Mouse (Mus musculus) brain, embryonic 14.5 days (tissue): ENCODE results near the gene Med9. TPM values are rescaled to one million over a fixed set of nuclear protein-coding genes. Genes with fewer than 3 reads are reported as not detected.

Experiments used
- DNase-seq: peaks from one replicate; pipeline ENCODE4 v3.0.0-alpha.2; 2011; ENCODE audit warnings: low read depth
- CTCF ChIP-seq: fragments of 200-500 bp; IDR thresholded peaks from 2 replicates; pipeline ENCODE4 v1.5.1; 2012; ENCODE audit warnings: inconsistent platforms, mild to moderate bottlenecking, moderate library complexity, borderline replicate concordance; ENCODE audit not compliant: insufficient read depth, insufficient read length; ENCODE audit errors: extremely low read depth
- POLR2A ChIP-seq: fragments of 200-500 bp; IDR thresholded peaks from 2 replicates; pipeline ENCODE4 v1.6.1; 2012; ENCODE audit warnings: mild to moderate bottlenecking, inconsistent platforms, borderline replicate concordance; ENCODE audit not compliant: poor library complexity, insufficient read depth, insufficient read length, severe bottlenecking; ENCODE audit errors: extremely low read depth
- polyA plus RNA-seq: library from polyadenylated mRNA; depleted of rRNA; stranded (reverse); fragments of >200 nt; gene quantifications from 2 replicates; pipeline ENCODE4 v1.2.3, GENCODE M21; 2012; rRNA removed

Gene Med9
- polyA plus RNA-seq, 1 experiment: 21.9 TPM

- peak; percentile 60 for DNase-seq
- no peak for TF ChIP-seq CTCF
- TF ChIP-seq POLR2A: no peak
Measured at GRCm38 (mm10) chr11:60009451-60009850, 61.4 kb downstream of the Med9 start.

GRCm38 (mm10) chr11:60011516-60011915, 63.5 kb downstream of the Med9 start:
- DNase-seq: peak; percentile 24
- TF ChIP-seq POLR2A (no peak), CTCF (no peak)

Other genes with a start within 250 kb of the Med9 start
- gene Pld6, start 160.6 kb upstream of the Med9 start, polyA plus RNA-seq: 4.3 and 6.1 TPM in 2 replicates
- 46.1 and 58.8 TPM in 2 replicates for gene Flcn, start 138.2 kb upstream of the Med9 start, polyA plus RNA-seq
- gene Nt5m, start 108.8 kb upstream of the Med9 start, polyA plus RNA-seq: 57.5 and 63.4 TPM in 2 replicates
- 57.3 and 75.3 TPM in 2 replicates for gene Cops3, start 108.4 kb upstream of the Med9 start, polyA plus RNA-seq
- gene Rasd1, start 16.7 kb downstream of the Med9 start, polyA plus RNA-seq: 0.58 and 0.63 TPM in 2 replicates
- 5.9 and 7.6 TPM in 2 replicates for gene Pemt, start 98.3 kb downstream of the Med9 start, polyA plus RNA-seq
- 65.8 and 78.4 TPM in 2 replicates for gene Rai1, start 156.8 kb downstream of the Med9 start, polyA plus RNA-seq